Mouse (Mus musculus) kidney, embryonic 14.5 days (tissue): ENCODE results near the gene Ubiad1. TPM values are rescaled to one million over a fixed set of nuclear protein-coding genes. Genes with fewer than 3 reads are reported as not detected.

Source experiments
- ATAC-seq: fragments of 200-750 bp; cut with Nextera tagmentation; 2 replicates; pipeline ENCODE4 v1.8.0; 2017; ENCODE audit warnings: moderate number of reproducible peaks, mild to moderate bottlenecking, moderate TSS enrichment, moderate library complexity; ENCODE audit not compliant: low FRiP score, low TSS enrichment
- H3K27ac ChIP-seq: fragments of 300-500 bp; sonication (generic); 2 replicates; pipeline ENCODE4 v1.5.1; 2014; ENCODE audit warnings: low read depth, mild to moderate bottlenecking, low read length, moderate library complexity, mixed read lengths
- H3K27me3 ChIP-seq: fragments of 300-500 bp; sonication (generic); 2 replicates; pipeline ENCODE4 v1.6.1; 2014; ENCODE audit warnings: mild to moderate bottlenecking, low read length; ENCODE audit not compliant: control insufficient read depth, insufficient read depth
- H3K36me3 ChIP-seq: fragments of 300-500 bp; sonication (generic); 2 replicates; pipeline ENCODE4 v1.6.1; 2014; ENCODE audit warnings: low read length, mixed read lengths; ENCODE audit not compliant: control insufficient read depth, insufficient read depth
- H3K4me1 ChIP-seq: fragments of 300-500 bp; sonication (generic); 2 replicates; pipeline ENCODE4 v1.6.1; 2014; ENCODE audit warnings: low read length, mixed read lengths; ENCODE audit not compliant: control insufficient read depth, insufficient read depth
- H3K4me2 ChIP-seq: fragments of 300-500 bp; sonication (generic); replicated peaks from 2 replicates; pipeline ENCODE4 v1.6.1; 2014; ENCODE audit warnings: low read depth, mild to moderate bottlenecking, low read length
- H3K4me3 ChIP-seq: fragments of 300-500 bp; sonication (generic); 2 replicates; pipeline ENCODE4 v1.5.1; 2014; ENCODE audit warnings: mild to moderate bottlenecking, low read length
- H3K9ac ChIP-seq: fragments of 300-500 bp; sonication (generic); 2 replicates; pipeline ENCODE4 v1.6.1; 2014; ENCODE audit warnings: low read depth, mild to moderate bottlenecking, low read length, moderate library complexity
- H3K9me3 ChIP-seq: fragments of 300-500 bp; sonication (generic); 2 replicates; pipeline ENCODE4 v1.6.1; 2016; ENCODE audit warnings: low read length; ENCODE audit not compliant: control insufficient read depth
- WGBS: fragments of 180-500 bp; shearing (Covaris S2); extraction: QIAGEN DNeasy Blood & Tissue Kit; methylation state at CpG from one replicate; pipeline ENCODE4 v1.1.7; 2014; 5-methylcytosine and 5-hydroxymethylcytosine counted together
- polyA plus RNA-seq: library from polyadenylated mRNA; unstranded; fragments of >200 nt; fragmentation: Nextera tagmentation; extraction: Ambion mirVana; gene quantifications from 2 replicates; pipeline ENCODE4 v1.2.1, GENCODE M21; 2014

Gene Ubiad1
- polyA plus RNA-seq, 1 experiment from 2014 or later = 18.6 TPM

DNA sequence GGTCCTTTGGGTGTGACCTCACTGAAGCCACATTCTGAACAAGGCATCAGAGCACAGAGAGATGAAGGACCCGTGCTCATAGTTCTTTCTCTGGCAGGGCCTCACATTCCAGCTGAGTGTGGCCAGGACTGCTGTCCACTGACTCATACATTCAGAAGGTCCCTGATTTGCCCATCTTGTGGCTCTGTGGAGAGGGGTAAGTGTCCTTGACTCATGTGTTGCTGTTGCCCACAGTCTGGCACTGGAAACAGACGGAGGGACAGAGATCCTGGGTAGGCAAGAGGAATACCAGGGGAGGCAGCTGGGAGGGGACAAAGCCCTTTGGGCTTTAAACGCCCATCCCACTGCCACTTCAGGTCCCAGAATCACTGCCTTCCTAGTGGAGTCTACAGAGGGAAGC is 9.5 kb downstream of the Ubiad1 start:
- WGBS = 89% methylated on average over 3 of the region's 3 CpGs
- no peak overlapping the region for H3K4me2 ChIP-seq
- no peaks in the 10 kb centered on the region for H3K9me3 ChIP-seq
- no peaks in the 10 kb centered on the region for H3K4me1 ChIP-seq
- H3K4me3 ChIP-seq = no peak overlapping the region
- H3K36me3 ChIP-seq = peaks cover 15% of the 10 kb centered on the region; the same call in 1 of the 2 replicates
- H3K9ac ChIP-seq = no peak overlapping the region
- no peak for ATAC-seq
- no peaks in the 10 kb centered on the region for H3K27me3 ChIP-seq
- H3K27ac ChIP-seq = no peak overlapping the region

DNA sequence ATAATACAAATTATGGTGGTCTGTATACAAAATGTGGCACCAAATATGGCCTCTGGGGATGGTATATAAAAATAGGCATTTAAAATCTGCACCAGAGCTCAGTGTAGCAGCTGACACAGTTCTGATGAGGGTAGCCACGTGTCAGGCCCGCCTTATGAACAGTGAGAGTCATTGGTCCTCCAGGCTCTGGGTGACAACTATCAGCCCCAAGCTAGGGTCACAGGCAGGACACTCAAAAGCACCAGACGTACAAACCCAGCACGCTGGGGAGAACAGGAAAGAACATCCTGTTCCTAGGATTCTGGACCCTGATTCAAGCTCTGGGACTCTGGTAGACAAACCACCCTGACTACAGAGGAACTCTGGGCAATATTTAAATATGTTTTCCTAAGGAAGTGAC is 10.0 kb downstream of the Ubiad1 start:
- Histone ChIP-seq H3K9ac (no peak overlapping the region), H3K4me3 (no peak overlapping the region), H3K27me3 (no peaks in the 10 kb centered on the region), H3K4me1 (no peaks in the 10 kb centered on the region), H3K36me3 (peaks cover 15% of the 10 kb centered on the region; the same call in 1 of the 2 replicates), H3K4me2 (no peak overlapping the region), H3K27ac (no peak overlapping the region), H3K9me3 (no peaks in the 10 kb centered on the region)
- WGBS = 82% methylated on average over 4 of the region's 4 CpGs
- no peak for ATAC-seq

GRCm38 (mm10) chr4:148433813-148434212 is 10.8 kb downstream of the Ubiad1 start:
- 73% methylated on average over 5 of the region's 5 CpGs for WGBS
- H3K27ac ChIP-seq = no peak overlapping the region
- H3K4me1 ChIP-seq = no peaks in the 10 kb centered on the region

GRCm38 (mm10) chr4:148433336-148433735 is 11.2 kb downstream of the Ubiad1 start:
- Histone ChIP-seq H3K4me2 (no peak overlapping the region), H3K27me3 (no peaks in the 10 kb centered on the region), H3K4me1 (no peaks in the 10 kb centered on the region), H3K9me3 (no peaks in the 10 kb centered on the region), H3K9ac (no peak overlapping the region), H3K4me3 (no peak overlapping the region), H3K27ac (no peak overlapping the region), H3K36me3 (peaks cover 11% of the 10 kb centered on the region; the same call in 1 of the 2 replicates)
- WGBS = 63% methylated on average over 18 of the region's 18 CpGs
- ATAC-seq = no peak

More at GRCm38 (mm10) chr4:148433813-148434212, 10.8 kb downstream of the Ubiad1 start:
- Histone ChIP-seq H3K9ac (no peak overlapping the region; the same call in 1 of the 2 replicates), H3K27me3 (no peaks in the 10 kb centered on the region), H3K4me2 (no peak overlapping the region), H3K9me3 (no peaks in the 10 kb centered on the region), H3K4me3 (no peak overlapping the region), H3K36me3 (peaks cover 15% of the 10 kb centered on the region; the same call in 1 of the 2 replicates)
- ATAC-seq = no peak

- Histone ChIP-seq H3K27ac (no peak overlapping the region), H3K9me3 (no peaks in the 10 kb centered on the region), H3K27me3 (no peaks in the 10 kb centered on the region), H3K36me3 (peaks cover 11% of the 10 kb centered on the region; the same call in 1 of the 2 replicates), H3K4me2 (no peak overlapping the region), H3K4me1 (no peaks in the 10 kb centered on the region), H3K9ac (no peak overlapping the region), H3K4me3 (no peak overlapping the region)
- 77% methylated on average over 4 of the region's 4 CpGs for WGBS
- ATAC-seq = no peak
These were observed 12.1 kb downstream of the Ubiad1 start for GRCm38 (mm10) chr4:148432488-148432887.

DNA sequence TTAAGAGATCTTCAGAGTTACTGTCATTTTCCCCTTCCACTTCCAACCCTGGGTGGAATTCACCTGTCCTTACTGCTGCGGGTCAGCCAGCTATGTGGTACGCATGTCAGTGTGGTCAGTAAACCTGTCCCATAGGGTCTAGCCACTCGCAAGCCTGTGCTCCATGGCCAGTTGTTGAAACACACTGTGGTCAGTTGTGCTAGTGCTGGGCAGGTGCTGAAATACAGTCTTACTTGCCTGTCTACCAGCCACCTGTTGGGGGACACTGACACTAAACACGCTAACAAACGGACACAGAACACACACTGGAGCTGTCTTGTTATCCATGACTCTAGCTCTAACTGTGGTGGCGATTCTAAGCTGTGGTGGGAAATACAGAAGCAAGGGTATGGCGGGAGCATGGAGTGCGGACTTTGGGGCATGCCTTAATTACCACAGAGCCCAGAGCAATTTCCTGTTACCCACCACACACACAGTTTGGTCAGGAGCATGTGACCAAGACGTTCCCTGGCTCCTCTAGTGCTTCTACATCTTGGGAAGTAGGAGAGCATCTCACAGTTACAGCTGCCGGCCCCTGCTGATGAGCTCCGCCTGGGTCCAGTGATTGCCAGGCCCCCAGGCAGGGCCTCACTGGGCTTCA is 13.6 kb downstream of the Ubiad1 start:
- H3K27me3 ChIP-seq = no peaks in the 10 kb centered on the region
- peaks cover 7% of the 10 kb centered on the region; the same call in 1 of the 2 replicates for H3K36me3 ChIP-seq
- no peak overlapping the region for H3K4me3 ChIP-seq
- no peak overlapping the region for H3K27ac ChIP-seq
- H3K4me2 ChIP-seq = no peak overlapping the region
- H3K4me1 ChIP-seq = no peaks in the 10 kb centered on the region
- H3K9ac ChIP-seq = no peak overlapping the region
- WGBS = 79% methylated on average over 11 of the region's 11 CpGs
- H3K9me3 ChIP-seq = no peaks in the 10 kb centered on the region
- no peak for ATAC-seq

DNA sequence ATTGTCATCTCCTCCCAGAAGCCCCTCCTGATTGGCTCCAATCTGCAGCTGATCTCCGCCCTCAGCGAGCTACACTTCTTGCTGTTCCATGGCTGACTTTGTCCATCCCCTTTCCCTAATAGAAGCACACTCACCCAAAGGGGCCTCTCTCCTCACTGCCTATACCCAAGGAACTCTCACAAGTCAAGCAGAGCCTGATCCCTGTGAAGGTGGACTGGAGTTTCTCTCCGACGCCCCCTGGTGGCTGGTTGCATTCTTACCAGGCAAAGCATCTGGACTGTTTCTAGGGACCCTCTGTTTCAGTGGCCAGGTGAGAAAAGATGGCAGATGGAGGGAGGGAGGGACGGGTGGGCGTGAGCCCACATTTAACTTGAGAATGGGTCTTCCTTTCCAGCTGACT is 14.9 kb downstream of the Ubiad1 start:
- Histone ChIP-seq H3K36me3 (no peaks in the 10 kb centered on the region; the same call in 1 of the 2 replicates), H3K4me3 (no peak overlapping the region), H3K27me3 (no peaks in the 10 kb centered on the region), H3K9ac (no peak overlapping the region), H3K27ac (no peak overlapping the region), H3K4me2 (no peak overlapping the region), H3K4me1 (no peaks in the 10 kb centered on the region), H3K9me3 (no peaks in the 10 kb centered on the region)
- ATAC-seq = peak; percentile 59; the same call in 1 of the 2 replicates
- 20% methylated on average over 6 of the region's 6 CpGs for WGBS

- Histone ChIP-seq H3K36me3 (no peaks in the 10 kb centered on the region), H3K4me2 (no peak overlapping the region), H3K4me3 (no peak overlapping the region), H3K27ac (no peak overlapping the region), H3K4me1 (no peaks in the 10 kb centered on the region), H3K9me3 (no peaks in the 10 kb centered on the region), H3K27me3 (no peaks in the 10 kb centered on the region), H3K9ac (no peak overlapping the region)
- no peak for ATAC-seq
- 86% methylated on average over 11 of the region's 11 CpGs for WGBS
These were observed 15.4 kb downstream of the Ubiad1 start for GRCm38 (mm10) chr4:148429121-148429520.

GRCm38 (mm10) chr4:148428544-148428943 is 16.0 kb downstream of the Ubiad1 start:
- no peak overlapping the region for H3K4me3 ChIP-seq
- no peaks in the 10 kb centered on the region for H3K36me3 ChIP-seq
- ATAC-seq = no peak
- no peaks in the 10 kb centered on the region for H3K27me3 ChIP-seq
- H3K27ac ChIP-seq = no peak overlapping the region
- WGBS = 75% methylated on average over 5 of the region's 5 CpGs
- H3K9ac ChIP-seq = no peak overlapping the region
- no peaks in the 10 kb centered on the region for H3K4me1 ChIP-seq
- H3K9me3 ChIP-seq = no peaks in the 10 kb centered on the region
- H3K4me2 ChIP-seq = no peak overlapping the region
